Mouse (Mus musculus) layer of hippocampus, postnatal 36 days (tissue): ENCODE results near the gene Fyttd1. TPM values are rescaled to one million over a fixed set of nuclear protein-coding genes. Genes with fewer than 3 reads are reported as not detected.

Source experiments
- DNase-seq, 2 experiments: peaks; one replicate each; pipeline ENCODE4 v3.0.0; 2022
- total RNA-seq, 2 experiments: library from RNA; stranded (reverse); gene quantifications; 2 replicates each; pipeline ENCODE4 v1.2.3; 2021

The Fyttd1 gene
- total RNA-seq, 2 experiments from 2014 or later = 114 to 118 TPM

- DNase-seq = no peak
These were observed 68.1 kb downstream of the Fyttd1 start for GRCm38 (mm10) chr16:32945379-32945778.

- no peak for DNase-seq
These were observed 70.7 kb downstream of the Fyttd1 start for GRCm38 (mm10) chr16:32948016-32948415.

GRCm38 (mm10) chr16:32948656-32949055 lies 71.4 kb downstream of the Fyttd1 start:
- no peak for DNase-seq

- DNase-seq = no peak
These were observed 72.0 kb downstream of the Fyttd1 start for GRCm38 (mm10) chr16:32949281-32949680.

- DNase-seq = no peak
These were observed 73.8 kb downstream of the Fyttd1 start for GRCm38 (mm10) chr16:32951074-32951473.

GRCm38 (mm10) chr16:32953806-32954205 lies 76.5 kb downstream of the Fyttd1 start:
- no peak for DNase-seq

GRCm38 (mm10) chr16:32954304-32954703 lies 77.0 kb downstream of the Fyttd1 start:
- no peak for DNase-seq

GRCm38 (mm10) chr16:32956889-32957288 lies 79.6 kb downstream of the Fyttd1 start:
- DNase-seq = no peak

Other genes starting within 250 kb of the Fyttd1 start
- 100 to 1,000 TPM; 189 to 197 TPM for gene Tnk2, start 233.6 kb upstream of the Fyttd1 start, total RNA-seq
- gene Muc4, start 141.6 kb upstream of the Fyttd1 start, total RNA-seq = not detected
- gene Muc20, start 80.1 kb upstream of the Fyttd1 start, total RNA-seq = not detected
- not detected for gene Smbd1, start 67.0 kb upstream of the Fyttd1 start, total RNA-seq
- 10 to 100 TPM; 61.4 to 62.4 TPM for gene Rubcn, start 266 bp downstream of the Fyttd1 start, total RNA-seq
- 10 to 100 TPM; 43.8 to 47.4 TPM for gene Lrch3, start 36.6 kb downstream of the Fyttd1 start, total RNA-seq
- 1 to 10 TPM; 4.0 to 5.4 TPM for gene Iqcg, start 178.7 kb downstream of the Fyttd1 start, total RNA-seq
- gene Rpl35a, start 179.0 kb downstream of the Fyttd1 start, total RNA-seq = 100 to 1,000 TPM; 296 to 306 TPM
- gene Lmln, start 185.0 kb downstream of the Fyttd1 start, total RNA-seq = 10 to 100 TPM; 20.3 to 20.4 TPM